Mouse (Mus musculus) erythroblast, adult 5-6 weeks (primary cell): ENCODE measurements around the gene Gdi1. TPM values are rescaled to one million over a fixed set of nuclear protein-coding genes. Genes with fewer than 3 reads are reported as not detected.

Experiments used
- ATAC-seq: replicated peaks from 2 replicates; pipeline ENCODE4 v1.8.0; 2016; ENCODE audit warnings: moderate number of reproducible peaks, mild to moderate bottlenecking, moderate TSS enrichment, inconsistent platforms; ENCODE audit not compliant: poor library complexity, low FRiP score, severe bottlenecking
- total RNA-seq, 2 experiments: library from RNA; stranded (forward) in 1 of 2; stranded (reverse) in 1 of 2; fragments of 150-400 nt in 1 of 2; fragments of 200-764, 138-1000 nt in 1 of 2; gene quantifications; 2 replicates each; pipeline versions ENCODE4 v1.2.3 to v1.2.4; 2015 to 2017; ENCODE audit warnings: low replicate concordance in 2 of 2

Gdi1 gene
- total RNA-seq (2015; ENCODE audit: low replicate concordance), result 139 and 145 TPM in 2 replicates
- total RNA-seq (2017; ENCODE audit: low replicate concordance), result 60.1 and 128 TPM in 2 replicates

DNA sequence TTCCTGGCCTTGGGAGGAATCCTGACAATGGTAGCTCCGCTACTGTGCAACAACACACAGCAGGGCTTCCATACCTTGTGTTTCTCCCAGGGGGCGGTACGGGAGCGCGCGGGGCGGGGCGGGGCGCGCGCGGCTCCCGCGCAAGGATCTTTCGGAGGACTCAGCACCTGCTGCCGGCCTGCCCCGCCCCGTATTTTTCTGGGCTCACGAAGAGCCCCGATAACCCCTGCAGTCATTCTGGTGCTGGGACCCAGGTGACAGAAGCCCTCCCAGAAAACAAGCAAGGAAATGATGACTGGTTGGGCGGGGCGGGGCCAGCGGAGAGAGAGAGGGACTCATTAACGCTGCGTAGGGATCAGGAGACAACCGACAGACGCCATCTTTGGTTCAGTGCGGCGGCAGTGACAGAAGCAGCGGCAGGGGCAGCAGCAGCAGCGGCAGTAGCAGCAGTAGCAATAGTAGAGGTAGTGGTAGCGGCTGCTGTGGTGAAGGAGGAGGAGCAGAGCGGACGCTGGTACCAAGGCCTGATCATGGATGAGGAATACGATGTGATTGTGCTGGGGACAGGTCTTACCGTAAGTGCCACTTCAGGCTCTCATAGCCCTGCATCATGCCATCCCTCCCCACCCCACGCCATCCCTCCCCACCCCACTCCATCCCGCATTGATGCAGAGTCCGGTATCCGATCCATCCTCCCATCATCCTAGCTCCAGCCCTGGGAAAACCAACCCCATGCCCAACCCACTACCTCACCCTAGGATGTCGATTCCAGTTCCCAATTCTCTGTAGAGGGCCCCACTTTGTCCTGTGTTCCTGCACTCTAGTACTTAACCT lies at the start of gene Gdi1:
Gene Gdi1 (plus strand): TSS at position 132 of the 834 bp plus-strand sequence.
- ATAC-seq, result peak; percentile 94

GRCm38 (mm10) chrX:74257746-74258145 lies 47.1 kb upstream of the Gdi1 start:
- no peak for ATAC-seq

GRCm38 (mm10) chrX:74269736-74270061 lies 35.1 kb upstream of the Gdi1 start:
- peak; percentile 15; the same call in 1 of the 2 replicates for ATAC-seq

DNA sequence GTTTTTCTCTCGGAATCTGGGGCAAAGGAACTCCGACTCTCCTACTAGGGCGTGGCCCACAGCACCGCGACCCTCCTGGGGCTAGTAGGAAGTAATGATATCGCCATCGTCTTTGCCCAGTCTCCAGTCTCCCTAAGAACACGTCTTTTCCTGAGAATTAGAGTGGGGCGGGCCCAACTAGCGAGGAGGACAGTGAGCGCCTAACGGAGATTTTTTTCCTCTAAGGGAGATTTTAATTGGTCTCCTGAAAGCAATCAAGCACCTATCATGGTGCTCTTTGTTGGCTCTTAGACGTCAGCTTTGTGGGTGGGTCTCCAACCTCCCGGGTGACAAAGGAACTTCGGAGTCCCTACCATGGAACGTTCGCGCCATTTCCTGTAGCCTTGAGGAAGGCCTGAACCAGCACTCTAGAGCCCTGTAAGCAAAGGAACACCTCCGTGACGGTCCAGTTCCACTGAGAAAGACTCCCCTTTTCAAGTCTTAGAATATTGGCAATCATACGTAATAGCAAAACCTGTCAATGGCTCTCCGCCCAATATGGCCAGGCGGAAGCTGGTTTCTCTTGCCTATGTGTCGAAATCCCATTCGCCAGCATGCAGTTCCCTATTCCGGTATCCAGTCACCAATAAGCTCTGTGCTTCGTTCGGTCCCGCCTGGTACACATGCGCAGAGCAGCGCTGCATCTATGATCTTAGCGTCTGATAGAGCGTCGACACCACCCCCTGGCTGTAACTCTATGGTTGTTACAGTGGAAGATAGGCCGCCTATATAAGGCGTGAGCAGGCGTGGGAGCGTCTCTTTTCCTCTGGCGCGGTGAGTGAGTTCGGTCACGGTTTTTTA lies 34.5 kb upstream of the Gdi1 start, which contains the start of gene Rpl10:
Gene Rpl10 (plus strand): TSS at position 751 of the 840 bp plus-strand sequence.
- ATAC-seq, result peak; percentile 97

DNA sequence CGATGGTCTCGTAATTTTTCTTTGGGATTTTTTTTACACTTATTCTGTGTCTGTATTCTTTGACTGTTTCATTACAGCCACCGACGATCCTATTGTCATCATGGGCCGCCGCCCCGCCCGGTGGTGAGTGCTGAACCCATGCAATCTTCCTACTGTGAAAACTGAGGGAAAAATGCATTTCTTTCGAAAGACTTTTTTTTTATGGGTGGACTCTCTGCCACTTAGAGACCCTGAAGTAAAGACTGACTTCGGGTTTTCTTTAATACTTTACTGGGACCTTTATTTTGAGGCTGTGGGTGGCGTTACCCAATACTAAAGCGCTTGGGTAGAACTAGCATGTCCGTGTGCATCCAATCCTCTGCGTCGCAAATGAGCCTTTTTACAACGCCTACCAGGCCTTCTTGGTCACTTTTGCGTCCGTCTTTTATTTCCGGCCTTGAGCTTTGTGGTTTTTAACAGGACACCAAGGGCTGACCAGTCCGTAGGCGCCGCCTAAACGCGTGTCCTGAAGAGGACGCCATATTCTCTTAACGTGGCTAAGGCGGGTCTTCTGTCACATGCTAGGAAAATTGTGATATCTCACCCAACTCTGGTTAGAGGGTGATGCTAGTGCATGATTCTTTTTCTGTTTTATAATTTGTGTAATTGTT lies 33.8 kb upstream of the Gdi1 start:
- ATAC-seq, result peak; percentile 37

DNA sequence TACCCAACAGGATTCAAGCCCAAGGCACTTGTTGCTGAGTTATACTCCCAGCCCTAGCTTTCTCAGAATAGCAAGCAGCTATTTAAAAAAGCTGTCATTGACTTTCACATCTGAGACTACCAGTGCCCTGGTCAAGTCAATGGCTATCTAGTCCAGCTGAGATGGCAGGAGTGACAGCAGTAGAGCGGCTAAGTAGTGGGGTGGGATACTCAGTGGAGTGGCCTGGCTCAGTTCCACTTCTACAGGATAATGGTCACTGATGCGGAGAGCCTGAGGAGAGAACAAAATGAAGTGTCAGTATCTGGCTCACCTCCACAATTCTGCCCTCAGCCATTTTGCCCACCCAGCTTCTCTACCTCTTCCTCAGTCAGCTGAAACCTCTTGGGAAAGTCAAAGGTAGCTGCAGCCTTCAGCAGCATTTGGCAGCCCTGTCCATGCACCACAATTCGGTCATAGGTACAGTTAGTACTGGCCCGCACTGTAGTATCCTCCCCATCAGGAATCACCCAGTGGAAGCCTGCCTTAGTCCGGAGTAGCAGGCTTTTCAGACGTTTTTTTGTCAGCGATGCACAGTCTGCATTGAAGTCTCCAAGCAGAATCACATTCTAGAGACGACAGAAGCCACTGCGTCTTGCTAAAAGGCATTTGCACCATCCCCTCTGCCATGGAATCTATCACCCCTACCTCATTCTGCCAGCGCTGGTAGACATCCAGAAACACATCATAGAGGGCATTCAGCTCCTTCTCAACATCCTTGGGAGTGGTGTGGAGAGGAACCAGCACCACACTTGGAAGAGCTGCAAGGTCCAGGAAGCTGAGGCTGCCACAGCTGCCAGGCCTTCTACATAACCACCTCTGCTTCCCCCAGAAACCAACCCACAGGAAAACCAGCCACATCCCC lies 31.1 kb upstream of the Gdi1 start:
- no peak for ATAC-seq

DNA sequence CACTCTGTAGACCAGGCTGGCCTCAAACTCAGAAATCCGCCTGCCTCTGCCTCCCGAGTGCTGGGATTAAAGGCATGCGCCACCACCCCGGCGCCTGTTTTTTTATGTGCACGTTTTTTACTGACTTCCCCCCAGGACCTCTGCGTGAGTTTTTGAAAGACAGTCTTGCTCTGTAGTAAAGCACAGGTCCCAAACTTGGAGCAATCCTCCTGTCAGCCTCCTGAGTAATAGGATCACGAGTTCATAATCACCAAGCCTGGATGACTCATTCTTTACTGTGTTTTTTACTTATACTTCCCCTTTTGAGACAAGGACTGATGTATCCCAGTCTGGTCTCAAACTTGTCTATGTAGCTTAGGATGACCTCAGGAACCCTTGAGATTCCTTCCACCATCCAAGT lies 26.9 kb upstream of the Gdi1 start:
- ATAC-seq, result no peak

DNA sequence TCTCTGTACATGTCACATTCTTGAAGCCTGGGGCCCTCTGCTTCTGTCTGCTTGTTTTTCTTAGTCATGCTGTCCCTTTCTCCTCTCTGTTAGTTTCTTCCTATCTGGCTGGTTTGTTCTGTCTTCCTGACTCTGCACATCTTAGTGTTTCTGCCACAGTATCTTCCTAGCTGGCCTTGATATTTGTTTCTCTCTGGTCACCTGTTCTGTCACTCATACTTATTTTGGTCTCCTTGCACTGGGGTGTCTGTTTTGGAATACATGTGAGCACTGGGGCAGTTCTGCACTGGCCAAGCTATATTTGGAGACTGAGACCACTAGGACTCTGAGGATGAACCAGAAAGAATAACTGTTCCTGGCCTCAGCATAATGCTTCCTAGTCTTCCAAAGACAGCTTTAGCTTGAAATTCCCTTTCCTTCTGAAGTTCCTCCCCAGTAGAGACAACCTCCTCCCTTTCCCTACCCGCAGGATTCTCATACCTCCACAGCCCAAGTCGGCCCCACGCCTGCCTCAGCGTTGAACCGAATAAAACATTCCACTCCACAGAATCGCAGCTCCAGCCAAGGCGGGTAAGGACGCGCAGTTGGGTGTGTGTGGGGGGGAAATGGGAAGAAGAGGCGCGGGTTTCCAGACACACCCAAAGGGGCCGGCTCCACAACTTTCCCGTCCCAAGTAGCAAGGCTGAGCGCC lies 23.6 kb upstream of the Gdi1 start:
- ATAC-seq, result 0 out of 2 replicates have a peak, but pooled peaks have one; percentile 4

DNA sequence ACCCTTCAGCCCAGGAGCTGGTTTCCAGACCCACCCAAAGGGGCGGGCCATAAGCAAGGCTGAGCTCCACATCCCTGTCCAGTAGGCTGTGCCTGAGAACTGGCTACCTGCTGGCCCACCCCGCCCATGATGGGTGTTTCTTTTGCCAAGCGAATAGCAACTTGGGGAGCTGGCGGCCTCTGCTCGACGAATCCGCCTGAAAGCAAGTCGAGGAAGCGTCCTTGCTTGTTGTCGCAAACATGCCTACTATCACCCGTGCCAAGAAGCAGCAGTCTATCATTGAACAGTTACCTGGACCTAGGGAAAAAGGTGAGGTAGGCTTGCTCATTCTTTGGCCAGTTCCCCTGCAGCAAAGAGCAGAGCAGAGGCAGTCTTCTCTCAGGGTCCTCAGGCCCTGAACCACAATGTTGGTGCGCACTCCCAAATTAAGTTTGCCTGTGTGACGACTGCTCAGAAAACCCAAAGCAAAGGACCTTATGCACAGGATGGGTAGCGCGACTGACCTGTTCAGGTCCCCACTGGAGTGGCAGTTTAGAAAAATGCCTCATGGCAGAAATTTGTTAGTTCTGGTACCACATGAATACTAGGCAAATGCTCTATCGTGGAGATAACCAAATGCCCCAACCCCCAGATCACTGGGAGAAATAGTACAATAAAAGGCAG lies 22.9 kb upstream of the Gdi1 start, which contains the start of the genes Taz and Dnase1l1:
Gene Taz (plus strand): TSS at position 181 of the 663 bp plus-strand sequence.
Gene Dnase1l1 (minus strand): TSS at position 606 of the 663 bp plus-strand sequence.
- peak; percentile 93 for ATAC-seq

DNA sequence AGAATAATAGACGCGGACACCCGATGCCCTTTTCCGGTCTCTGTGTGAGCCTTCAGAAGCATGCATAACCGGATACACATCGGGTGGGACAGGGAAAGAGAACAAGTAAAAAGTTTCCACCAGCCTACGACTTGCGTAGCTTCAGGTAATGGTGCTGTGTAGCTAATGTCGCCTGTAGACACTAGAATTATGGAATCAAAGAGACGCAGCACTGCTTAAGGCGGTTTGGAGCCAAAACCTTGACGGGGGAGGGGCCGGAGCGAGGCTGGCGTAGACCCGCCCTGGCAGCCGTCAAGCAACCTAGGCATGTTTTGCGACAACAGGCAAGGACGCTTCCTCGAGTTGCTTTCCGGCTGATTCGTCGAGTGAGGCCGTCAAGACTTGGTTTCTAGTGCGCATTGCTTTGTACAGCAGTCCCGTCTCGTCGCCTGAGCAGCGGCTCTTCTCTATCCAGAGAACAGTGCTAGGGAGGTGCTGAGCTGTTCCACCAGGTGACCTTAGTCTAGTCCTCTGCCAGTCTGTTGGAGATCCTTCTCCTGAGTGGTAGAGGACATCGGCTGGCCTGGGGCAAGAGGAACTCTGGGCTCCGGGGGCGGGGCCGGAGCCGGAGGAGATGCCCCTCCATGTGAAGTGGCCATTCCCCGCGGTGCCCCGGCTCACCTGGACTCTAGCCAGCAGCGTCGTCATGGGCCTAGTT lies 22.3 kb upstream of the Gdi1 start:
- ATAC-seq, result peak; percentile 76

DNA sequence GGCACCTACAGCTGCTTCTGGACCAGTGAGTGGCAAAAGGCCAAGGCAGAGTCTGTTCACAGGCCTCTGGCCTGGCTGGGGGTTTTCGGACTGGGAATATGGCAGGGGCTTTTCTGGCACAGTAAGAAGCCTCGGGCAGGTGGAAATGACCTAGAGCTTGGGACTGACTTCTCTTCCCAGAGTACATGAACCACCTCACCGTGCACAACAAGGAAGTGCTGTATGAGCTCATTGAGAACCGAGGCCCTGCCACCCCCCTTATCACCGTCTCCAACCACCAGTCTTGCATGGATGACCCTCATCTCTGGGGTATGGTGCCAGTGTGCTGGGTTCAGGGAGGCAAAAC lies 21.7 kb upstream of the Gdi1 start:
- ATAC-seq, result 0 out of 2 replicates have a peak, but pooled peaks have one; percentile 1

DNA sequence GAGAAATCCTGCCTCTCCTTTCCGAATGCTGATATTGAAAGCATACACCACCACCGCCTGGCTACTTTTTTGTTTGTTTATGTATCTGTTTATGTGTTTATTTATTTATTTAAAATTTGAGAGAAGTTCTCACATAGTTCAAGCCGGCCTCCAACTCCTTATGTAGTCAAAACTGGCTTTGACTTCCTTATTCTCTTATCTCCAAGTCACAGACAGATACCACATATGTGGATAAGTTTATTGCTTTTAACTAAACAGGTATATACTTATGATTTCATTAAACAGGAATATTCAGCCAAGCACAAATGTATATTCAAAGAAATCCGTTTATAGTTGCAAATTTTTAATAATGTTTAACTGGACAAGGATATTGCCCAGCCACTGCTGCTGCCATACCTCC lies 11.4 kb upstream of the Gdi1 start:
- no peak for ATAC-seq

DNA sequence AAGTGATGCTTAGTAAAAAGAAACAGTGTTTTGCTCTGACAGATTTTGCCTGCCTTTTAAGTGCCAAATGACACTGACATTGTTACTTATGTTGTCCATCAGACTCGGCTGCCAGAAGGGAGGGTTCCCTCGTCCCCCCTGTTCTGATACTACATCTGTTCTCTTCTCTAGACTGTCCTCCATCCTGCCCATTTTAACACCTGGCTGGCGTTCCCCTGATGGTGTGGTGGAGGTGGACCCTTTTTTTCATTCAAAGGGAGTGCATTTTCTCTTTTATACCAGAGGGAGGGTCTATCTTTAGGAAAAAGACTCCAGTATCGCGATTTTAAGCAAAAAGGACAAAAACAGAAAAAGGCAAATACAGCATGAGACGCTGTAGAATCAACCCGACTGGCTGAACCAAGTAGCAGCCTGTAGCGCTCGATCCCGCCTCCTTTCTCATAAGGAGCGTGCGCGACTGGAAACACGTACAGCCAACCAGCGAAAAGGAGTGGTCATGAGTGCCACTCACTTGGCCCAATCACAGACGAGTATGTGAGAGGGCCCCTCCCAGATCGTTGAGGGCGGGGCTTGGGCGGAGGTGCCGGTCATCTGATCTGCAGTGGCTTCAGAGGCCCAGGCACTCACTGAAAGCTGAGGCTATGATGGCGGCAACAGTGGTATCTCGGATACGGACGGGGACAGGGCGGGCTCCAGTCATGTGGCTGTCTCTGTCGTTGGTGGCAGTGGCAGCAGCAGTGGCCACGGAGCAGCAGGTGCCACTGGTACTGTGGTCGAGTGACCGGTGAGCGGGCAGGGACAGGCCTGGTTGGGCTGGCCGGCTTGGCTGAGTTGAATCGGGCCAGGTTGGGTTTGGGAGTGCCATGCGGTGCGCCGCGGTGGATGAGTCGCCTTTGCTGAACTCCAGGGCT lies 8.0 kb upstream of the Gdi1 start, which contains the start of gene Atp6ap1:
Gene Atp6ap1 (plus strand): TSS at position 560 of the 911 bp plus-strand sequence.
- ATAC-seq, result peak; percentile 98

DNA sequence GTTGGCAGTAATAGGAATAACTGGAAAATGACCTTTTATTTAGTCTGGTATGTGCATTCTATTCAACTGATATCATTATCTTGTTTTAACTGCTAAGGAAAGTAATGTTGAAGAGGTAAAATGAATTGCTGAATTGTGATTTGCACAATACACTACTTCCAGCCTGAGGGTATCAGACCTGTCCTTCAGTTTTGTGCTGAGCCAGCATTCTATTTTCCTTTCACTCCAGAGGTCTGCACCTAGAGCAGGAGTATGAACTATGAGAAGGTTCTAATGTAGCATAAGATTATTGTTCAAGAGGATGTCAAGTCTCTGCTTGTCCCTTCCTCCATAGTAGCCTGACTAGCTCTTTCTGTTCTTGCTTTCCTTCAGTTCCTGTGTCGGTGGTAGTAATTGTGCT lies 6.5 kb upstream of the Gdi1 start:
- ATAC-seq, result no peak

GRCm38 (mm10) chrX:74299721-74300120 lies 5.1 kb upstream of the Gdi1 start:
- no peak for ATAC-seq
